Mouse (Mus musculus) CH12.LX (cell line): ENCODE results near the gene Pxk. TPM values are rescaled to one million over a fixed set of nuclear protein-coding genes. Genes with fewer than 3 reads are reported as not detected.
A peak's percentile ranks its signal among the peaks of the same experiment; 100 is the strongest.

ENCODE experiments used
- DNase-seq: peaks from one replicate; pipeline ENCODE4 v3.0.0-alpha.2; 2013; ENCODE audit errors: extremely low read depth
- H3K27ac ChIP-seq: 2 replicates; pipeline ENCODE4 v1.5.1; 2012; ENCODE audit warnings: low read depth, mild to moderate bottlenecking, control low read depth, moderate library complexity; ENCODE audit not compliant: insufficient read depth
- H3K27me3 ChIP-seq: replicated peaks from 2 replicates; pipeline ENCODE3; 2012; ENCODE audit warnings: inconsistent platforms
- H3K36me3 ChIP-seq, 2 experiments: replicated peaks in 1 of 2; 2 replicates each; pipeline versions ENCODE3 to v1.6.1; 2012; ENCODE audit warnings: inconsistent platforms in 1 of 2, low read length in 1 of 2, mild to moderate bottlenecking in 1 of 2, mixed read lengths in 1 of 2, moderate library complexity in 1 of 2; ENCODE audit not compliant: control insufficient read depth in 1 of 2, insufficient read depth in 1 of 2
- H3K4me1 ChIP-seq, 2 experiments: 2 replicates each; pipeline ENCODE4 v1.6.1; 2012; ENCODE audit warnings: inconsistent platforms in 1 of 2, moderate library complexity in 1 of 2; ENCODE audit not compliant: insufficient read depth in 2 of 2, control insufficient read depth in 1 of 2
- H3K4me2 ChIP-seq: 2 replicates; pipeline ENCODE4 v1.6.1; 2012; ENCODE audit warnings: low read depth, mild to moderate bottlenecking, control low read depth; ENCODE audit not compliant: poor library complexity, insufficient read depth, severe bottlenecking
- H3K4me3 ChIP-seq, 3 experiments: fragments of 150-350 bp in 1 of 3; sonication (generic) in 1 of 3; replicated peaks in 1 of 3; 2 replicates each; pipeline versions ENCODE3 to v1.5.1; 2011 to 2012; ENCODE audit warnings: low read depth in 2 of 3, low read length in 2 of 3, mild to moderate bottlenecking in 2 of 3, moderate library complexity in 2 of 3, control low read depth in 1 of 3, improper control_type of control experiment in 1 of 3, inconsistent platforms in 1 of 3, mixed read lengths in 1 of 3; ENCODE audit not compliant: poor library complexity in 1 of 3
- H3K79me2 ChIP-seq: replicated peaks from 2 replicates; pipeline ENCODE4 v1.6.1; 2012; ENCODE audit warnings: mild to moderate bottlenecking, moderate library complexity; ENCODE audit not compliant: control insufficient read depth, poor library complexity, insufficient read depth, severe bottlenecking; ENCODE audit errors: extremely low read depth
- H3K9ac ChIP-seq: 2 replicates; pipeline ENCODE4 v1.6.1; 2012; ENCODE audit warnings: low read depth, mild to moderate bottlenecking, control low read depth, moderate library complexity; ENCODE audit not compliant: insufficient read depth
- H3K9me3 ChIP-seq: replicated peaks from 2 replicates; pipeline ENCODE3; 2012; ENCODE audit warnings: low read length, inconsistent platforms, mixed read lengths
- CHD1 ChIP-seq: IDR thresholded peaks from 2 replicates; pipeline ENCODE4 v1.6.1; 2012; ENCODE audit warnings: low read depth, low read length, improper control_type of control experiment, inconsistent platforms
- CTCF ChIP-seq, 2 experiments: IDR thresholded peaks in 1 of 2; conservative IDR thresholded peaks in 1 of 2; 2 replicates each; pipeline ENCODE4 v1.5.1; 2011 to 2012; ENCODE audit warnings: low read depth in 2 of 2, low read length in 2 of 2, improper control_type of control experiment in 1 of 2, inconsistent platforms in 1 of 2, mild to moderate bottlenecking in 1 of 2, moderate library complexity in 1 of 2
- E2F4 ChIP-seq: IDR thresholded peaks from 2 replicates; pipeline ENCODE4 v1.6.1; 2011; ENCODE audit warnings: low read depth, low read length, improper control_type of control experiment; ENCODE audit not compliant: insufficient replicate concordance
- EP300 ChIP-seq: IDR thresholded peaks from 2 replicates; pipeline ENCODE4 v1.6.1; 2011; ENCODE audit warnings: low read length, improper control_type of control experiment
- IRF4 ChIP-seq: IDR thresholded peaks from 2 replicates; pipeline ENCODE4 v1.6.1; 2014; ENCODE audit warnings: low read depth, mild to moderate bottlenecking, inconsistent platforms, low read length, improper control_type of control experiment
- MAX ChIP-seq: IDR thresholded peaks from 2 replicates; pipeline ENCODE4 v1.6.1; 2011; ENCODE audit warnings: low read length, improper control_type of control experiment
- MAZ ChIP-seq: IDR thresholded peaks from 2 replicates; pipeline ENCODE4 v1.6.1; 2012; ENCODE audit warnings: low read depth, mild to moderate bottlenecking, inconsistent platforms, low read length, improper control_type of control experiment, moderate library complexity
- MEF2A ChIP-seq: IDR thresholded peaks from 2 replicates; pipeline ENCODE4 v1.6.1; 2014; ENCODE audit warnings: low read depth, mild to moderate bottlenecking, inconsistent platforms, low read length, improper control_type of control experiment, borderline replicate concordance
- NELFE ChIP-seq: IDR thresholded peaks from 2 replicates; pipeline ENCODE4 v1.6.1; 2011; ENCODE audit warnings: low read depth, low read length, improper control_type of control experiment
- NRF1 ChIP-seq: IDR thresholded peaks from 2 replicates; pipeline ENCODE4 v1.6.1; 2014; ENCODE audit warnings: low read depth, mild to moderate bottlenecking, inconsistent platforms, low read length, improper control_type of control experiment, moderate library complexity
- PAX5 ChIP-seq: IDR thresholded peaks from 2 replicates; pipeline ENCODE4 v1.6.1; 2012; ENCODE audit warnings: low read length, inconsistent platforms, mixed read lengths
- POLR2AphosphoS2 ChIP-seq: IDR thresholded peaks from 2 replicates; pipeline ENCODE4 v1.6.1; 2011; ENCODE audit warnings: low read depth, low read length, improper control_type of control experiment
- RAD21 ChIP-seq: IDR thresholded peaks from 2 replicates; pipeline ENCODE4 v1.6.1; 2011; ENCODE audit warnings: low read depth, mild to moderate bottlenecking, low read length, improper control_type of control experiment, moderate library complexity
- RCOR1 ChIP-seq: conservative IDR thresholded peaks from 2 replicates; pipeline ENCODE4 v1.6.1; 2012; ENCODE audit warnings: low read depth, mild to moderate bottlenecking, inconsistent platforms, low read length, improper control_type of control experiment
- TBP ChIP-seq: conservative IDR thresholded peaks from 2 replicates; pipeline ENCODE4 v1.6.1; 2011; ENCODE audit warnings: low read depth, low read length, improper control_type of control experiment
- TCF12 ChIP-seq: IDR thresholded peaks from 2 replicates; pipeline ENCODE4 v1.6.1; 2014; ENCODE audit warnings: low read depth, mild to moderate bottlenecking, inconsistent platforms, low read length, improper control_type of control experiment
- ZC3H11A ChIP-seq: IDR thresholded peaks from 2 replicates; pipeline ENCODE4 v1.6.1; 2012; ENCODE audit warnings: low read depth, mild to moderate bottlenecking, inconsistent platforms, low read length, improper control_type of control experiment
- dilution Hi-C: fragments of 300-500 bp; cut with MboI; formaldehyde crosslinking; loops from 2 replicates; pipeline ENCODE4 v1.14.3; 2020; ENCODE audit warnings: low sequenced_read_pairs; ENCODE audit not compliant: extremely low pct_unique_long_range_greater_than_20kb, extremely low pct_ligation_motif_present
- in situ Hi-C: fragments of 300-500 bp; cut with MboI; formaldehyde crosslinking; loops from 3 replicates; pipeline ENCODE4 v1.14.3; 2019; ENCODE audit warnings: low sequenced_read_pairs, low pct_ligation_motif_present, low pct_unique_long_range_greater_than_20kb, mixed read lengths
- polyA plus RNA-seq: library from polyadenylated mRNA; unstranded; fragments of >175 nt; gene quantifications from 2 replicates; pipeline ENCODE4 v1.2.1, GENCODE M21; 2012; ENCODE audit warnings: low read depth; ENCODE audit not compliant: insufficient read length
- total RNA-seq, 2 experiments: library from RNA; depleted of rRNA; stranded (reverse); fragments of 300-350 nt in 1 of 2; fragments of >200 nt in 1 of 2; gene quantifications; 2 replicates each; pipeline ENCODE4 v1.2.3; 2012 to 2014

Gene Pxk
- total and polyA plus RNA-seq, 3 experiments, result 11.7 to 55.7 (median 28.9) TPM

GRCm38 (mm10) chr14:8183330-8183729, 85.3 kb downstream of the Pxk start:
- H3K4me3 ChIP-seq, result no peak overlapping the region
- H3K9ac ChIP-seq, result no peak overlapping the region
- peak; percentile 8 for DNase-seq
- in situ Hi-C loops, result no loop called here
- TF ChIP-seq NRF1 (no peak), CTCF (conservative IDR thresholded peaks at IDR 0.05 in 1 of 2, IDR thresholded peaks at IDR 0.05 in 1 of 2; ENCODE audit: low read depth in 2 of 2, low read length in 2 of 2) (peak; percentile 23 to 41; a peak in 2 of 4 replicates), RAD21 (peak; percentile 17)
- H3K27ac ChIP-seq, result no peak overlapping the region
- H3K4me2 ChIP-seq, result no peak overlapping the region
- dilution Hi-C loops, result no loop called here
- H3K4me1 ChIP-seq, result no peaks in the 10 kb centered on the region
- H3K27me3 ChIP-seq, result peaks cover 2% of the 10 kb centered on the region
- H3K9me3 ChIP-seq, result peaks cover 11% of the 10 kb centered on the region
- H3K36me3 ChIP-seq, result no peaks in the 10 kb centered on the region
- no peaks in the 10 kb centered on the region for H3K79me2 ChIP-seq

- Histone ChIP-seq H3K79me2 (no peaks in the 10 kb centered on the region), H3K27me3 (peaks cover 2% of the 10 kb centered on the region), H3K4me2 (no peak overlapping the region), H3K9ac (no peak overlapping the region), H3K36me3 (no peaks in the 10 kb centered on the region), H3K4me3 (no peak overlapping the region), H3K27ac (no peak overlapping the region), H3K4me1 (peaks cover 0 to 4% of the 10 kb centered on the region in 2 experiments; a peak in 1 of 4 replicates), H3K9me3 (peaks cover 11% of the 10 kb centered on the region)
- in situ Hi-C loops, result no loop called here
- DNase-seq, result no peak
- dilution Hi-C loops, result no loop called here
- no peak for TF ChIP-seq TBP
- no peak for TF ChIP-seq CHD1
- no peak for TF ChIP-seq PAX5
- no peak for TF ChIP-seq TCF12
- TF ChIP-seq NELFE, result no peak
- no peak for TF ChIP-seq MEF2A
- TF ChIP-seq POLR2AphosphoS2, result no peak
- TF ChIP-seq RCOR1, result no peak
- no peak for TF ChIP-seq MAZ
- TF ChIP-seq IRF4, result no peak
- TF ChIP-seq E2F4, result no peak
- no peak for TF ChIP-seq EP300
- no peak for TF ChIP-seq MAX
- no peak for TF ChIP-seq ZC3H11A
Observed at GRCm38 (mm10) chr14:8186278-8187045, 88.5 kb downstream of the Pxk start.
